Mouse (Mus musculus): ENCODE data around the gene Dgkd. TPM values are rescaled to one million over a fixed set of nuclear protein-coding genes. Genes with fewer than 3 reads are reported as not detected.
"Not testable (repeated sequence)": the region's sequence is repeated elsewhere in the genome, so short reads cannot be mapped to it uniquely, and the experiment has no call there.

Gene Dgkd
- polyA plus RNA-seq, 1 experiment = 47.1 TPM

DNA sequence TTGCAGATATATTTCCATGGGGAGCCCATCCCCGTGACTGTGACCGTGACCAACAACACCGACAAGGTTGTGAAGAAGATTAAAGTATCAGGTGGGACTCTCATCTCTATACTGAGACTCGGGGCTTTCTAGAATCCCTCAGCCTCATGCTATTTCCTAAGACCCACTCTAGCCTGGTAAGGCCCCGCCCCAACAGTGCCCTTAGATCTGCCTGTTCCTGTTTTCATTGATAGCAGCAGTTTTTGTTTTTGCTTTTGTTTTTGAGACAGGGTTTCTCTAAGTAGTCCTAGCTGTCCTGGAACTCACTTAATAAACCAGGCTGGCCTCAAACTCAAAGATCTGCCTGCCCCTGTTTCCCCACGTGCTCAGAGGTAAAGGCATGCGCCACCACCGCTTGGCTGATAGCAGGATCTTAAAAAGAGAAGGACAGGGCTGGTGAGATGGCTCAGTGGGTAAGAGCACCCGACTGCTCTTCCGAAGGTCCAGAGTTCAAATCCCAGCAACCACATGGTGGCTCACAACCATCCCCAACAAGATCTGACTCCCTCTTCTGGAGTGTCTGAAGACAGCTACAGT, 28.6 kb upstream of the Dgkd start:
- WGBS = 89% methylated on average over 10 of the region's 10 CpGs

DNA sequence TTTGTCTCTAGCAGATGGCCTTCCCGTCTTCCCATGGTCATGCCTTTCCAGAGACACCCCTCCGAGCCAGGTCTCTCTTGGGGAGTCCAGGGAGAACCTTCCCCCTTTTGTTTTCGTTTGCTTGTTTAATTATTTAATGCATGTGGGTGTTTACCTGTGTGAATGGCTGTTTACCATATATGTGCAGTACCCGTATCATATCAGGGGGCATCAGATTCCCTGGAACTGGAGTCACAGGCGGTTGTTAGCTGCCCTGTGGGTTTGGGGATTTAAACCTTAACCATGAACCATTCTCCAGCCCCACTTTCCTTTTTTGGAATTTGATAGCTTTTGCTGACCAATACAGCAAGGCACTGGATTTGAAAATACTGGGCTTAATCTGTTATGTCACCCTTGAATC, 27.8 kb upstream of the Dgkd start:
- no peaks in the 10 kb centered on the region for H3K36me3 ChIP-seq (ENCODE audit: control insufficient read depth, insufficient read depth, low read length)
- H3K27ac ChIP-seq (ENCODE audit: insufficient read depth, low read depth, low read length) = no peak overlapping the region
- TF ChIP-seq CTCF (IDR thresholded peaks at IDR 0.05; ENCODE audit: extremely low read depth, insufficient read length, insufficient replicate concordance, low read depth, low read length) (no peak), POLR2A (IDR thresholded peaks at IDR 0.05; ENCODE audit: low read depth, low read length) (no peak)
- H3K27me3 ChIP-seq (ENCODE audit: control insufficient read depth, insufficient read depth, low read length) = no peaks in the 10 kb centered on the region
- H3K4me3 ChIP-seq (ENCODE audit: low read depth, low read length) = no peak overlapping the region
- 91% methylated on average over 5 of the region's 5 CpGs for WGBS
- no peaks in the 10 kb centered on the region; the same call in 1 of the 2 replicates for H3K4me1 ChIP-seq (ENCODE audit: control insufficient read depth, insufficient read depth, insufficient read length, low read length)

More for the DNA sequence above, 28.6 kb upstream of the Dgkd start:
- H3K36me3 ChIP-seq (ENCODE audit: control insufficient read depth, insufficient read depth, low read length) = no peaks in the 10 kb centered on the region
- H3K4me3 ChIP-seq (ENCODE audit: low read depth, low read length) = no peak overlapping the region
- H3K4me1 ChIP-seq (ENCODE audit: control insufficient read depth, insufficient read depth, insufficient read length, low read length) = no peaks in the 10 kb centered on the region; the same call in 1 of the 2 replicates
- TF ChIP-seq CTCF (IDR thresholded peaks at IDR 0.05; ENCODE audit: extremely low read depth, insufficient read length, insufficient replicate concordance, low read depth, low read length) = no peak
- TF ChIP-seq POLR2A (IDR thresholded peaks at IDR 0.05; ENCODE audit: low read depth, low read length) = no peak
- H3K27me3 ChIP-seq (ENCODE audit: control insufficient read depth, insufficient read depth, low read length) = no peaks in the 10 kb centered on the region
- H3K27ac ChIP-seq (ENCODE audit: insufficient read depth, low read depth, low read length) = no peak overlapping the region

DNA sequence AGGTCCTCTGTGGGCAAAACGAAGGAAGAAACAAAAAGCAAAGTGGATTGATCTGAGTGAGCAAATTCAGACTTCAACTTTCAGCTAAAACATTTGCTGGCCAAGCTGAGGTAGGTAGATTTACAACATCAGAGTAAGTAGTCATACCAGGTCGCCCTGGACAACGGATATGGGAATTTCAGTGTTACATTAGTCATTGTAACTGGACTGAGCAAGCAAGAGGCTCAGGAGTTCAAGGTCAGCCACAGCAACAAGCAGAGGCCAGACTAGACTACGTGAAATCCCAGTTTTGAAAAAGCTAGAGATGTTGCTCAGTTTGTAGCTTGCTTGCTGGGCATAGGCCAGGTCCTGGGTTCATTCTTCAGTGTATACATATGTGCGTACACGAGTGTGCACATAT, 27.1 kb upstream of the Dgkd start:
- no peaks in the 10 kb centered on the region for H3K36me3 ChIP-seq (ENCODE audit: control insufficient read depth, insufficient read depth, low read length)
- H3K4me1 ChIP-seq (ENCODE audit: control insufficient read depth, insufficient read depth, insufficient read length, low read length) = no peaks in the 10 kb centered on the region; the same call in 1 of the 2 replicates
- H3K4me3 ChIP-seq (ENCODE audit: low read depth, low read length) = no peak overlapping the region
- H3K27ac ChIP-seq (ENCODE audit: insufficient read depth, low read depth, low read length) = no peak overlapping the region
- TF ChIP-seq POLR2A (IDR thresholded peaks at IDR 0.05; ENCODE audit: low read depth, low read length) (no peak), CTCF (IDR thresholded peaks at IDR 0.05; ENCODE audit: extremely low read depth, insufficient read length, insufficient replicate concordance, low read depth, low read length) (no peak)
- H3K27me3 ChIP-seq (ENCODE audit: control insufficient read depth, insufficient read depth, low read length) = no peaks in the 10 kb centered on the region
- 87% methylated on average over 6 of the region's 6 CpGs for WGBS

GRCm38 (mm10) chr1:87826474-87826873, 26.6 kb upstream of the Dgkd start:
- WGBS = 80% methylated on average over 2 of the region's 2 CpGs
- H3K4me3 ChIP-seq (ENCODE audit: low read depth, low read length) = no peak overlapping the region
- TF ChIP-seq POLR2A (IDR thresholded peaks at IDR 0.05; ENCODE audit: low read depth, low read length) (no peak), CTCF (IDR thresholded peaks at IDR 0.05; ENCODE audit: extremely low read depth, insufficient read length, insufficient replicate concordance, low read depth, low read length) (no peak)

DNA sequence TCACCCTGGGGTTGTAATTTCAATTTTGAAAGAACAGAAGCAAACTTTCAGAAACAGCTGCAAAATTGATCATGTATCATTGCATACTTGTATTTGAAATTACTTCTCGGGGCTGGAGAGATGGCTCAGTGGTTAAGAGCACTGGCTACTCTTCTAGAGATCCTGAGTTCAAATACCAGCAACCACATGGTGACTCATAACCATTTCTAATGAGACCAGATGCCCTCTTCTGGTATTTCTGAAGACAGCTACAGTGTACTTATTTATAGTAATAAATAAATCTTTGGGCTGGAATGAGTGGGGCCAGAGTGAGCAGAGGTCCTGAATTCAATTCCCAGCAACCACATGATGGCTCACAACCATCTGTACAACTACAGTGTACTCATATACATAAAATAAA, 25.6 kb upstream of the Dgkd start:
- not testable (repeated sequence) for H3K4me1 ChIP-seq (ENCODE audit: control insufficient read depth, insufficient read depth, insufficient read length, low read length); H3K4me3 ChIP-seq (ENCODE audit: low read depth, low read length); H3K36me3 ChIP-seq (ENCODE audit: control insufficient read depth, insufficient read depth, low read length); H3K27ac ChIP-seq (ENCODE audit: insufficient read depth, low read depth, low read length); H3K27me3 ChIP-seq (ENCODE audit: control insufficient read depth, insufficient read depth, low read length)
- WGBS = 77% methylated on average over 1 of the region's 1 CpGs

More at GRCm38 (mm10) chr1:87826474-87826873, 26.6 kb upstream of the Dgkd start:
- no peaks in the 10 kb centered on the region for H3K36me3 ChIP-seq (ENCODE audit: control insufficient read depth, insufficient read depth, low read length)
- H3K27me3 ChIP-seq (ENCODE audit: control insufficient read depth, insufficient read depth, low read length) = no peaks in the 10 kb centered on the region
- H3K27ac ChIP-seq (ENCODE audit: insufficient read depth, low read depth, low read length) = no peak overlapping the region
- H3K4me1 ChIP-seq (ENCODE audit: control insufficient read depth, insufficient read depth, insufficient read length, low read length) = no peaks in the 10 kb centered on the region; the same call in 1 of the 2 replicates

DNA sequence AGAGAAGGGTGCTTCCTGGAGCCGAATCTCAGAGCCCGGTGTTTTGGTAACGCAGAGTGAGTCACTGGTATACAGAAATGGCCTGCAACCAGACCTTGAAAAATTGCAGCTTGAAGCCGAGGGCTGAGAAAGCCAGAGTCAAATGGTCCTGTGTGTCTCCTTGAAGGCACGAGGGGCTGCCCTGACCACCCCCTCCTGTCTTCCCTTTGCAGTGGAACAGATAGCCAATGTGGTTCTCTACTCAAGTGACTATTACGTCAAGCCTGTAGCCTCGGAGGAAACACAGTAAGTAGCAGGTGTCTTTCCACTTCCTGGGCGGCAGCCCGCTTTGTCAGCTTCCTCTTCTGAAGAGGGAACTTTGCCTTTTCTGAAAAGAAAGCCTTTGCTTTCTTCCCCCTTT, 24.9 kb upstream of the Dgkd start:
- Histone ChIP-seq H3K27ac (ENCODE audit: insufficient read depth, low read depth, low read length) (peak overlapping the region; percentile 79), H3K4me3 (ENCODE audit: low read depth, low read length) (no peak overlapping the region), H3K36me3 (ENCODE audit: control insufficient read depth, insufficient read depth, low read length) (no peaks in the 10 kb centered on the region), H3K27me3 (ENCODE audit: control insufficient read depth, insufficient read depth, low read length) (no peaks in the 10 kb centered on the region), H3K4me1 (ENCODE audit: control insufficient read depth, insufficient read depth, insufficient read length, low read length) (no peaks in the 10 kb centered on the region; the same call in 1 of the 2 replicates)
- TF ChIP-seq POLR2A (IDR thresholded peaks at IDR 0.05; ENCODE audit: low read depth, low read length) = no peak
- no peak for TF ChIP-seq CTCF (IDR thresholded peaks at IDR 0.05; ENCODE audit: extremely low read depth, insufficient read length, insufficient replicate concordance, low read depth, low read length)
- WGBS = 67% methylated on average over 9 of the region's 9 CpGs

DNA sequence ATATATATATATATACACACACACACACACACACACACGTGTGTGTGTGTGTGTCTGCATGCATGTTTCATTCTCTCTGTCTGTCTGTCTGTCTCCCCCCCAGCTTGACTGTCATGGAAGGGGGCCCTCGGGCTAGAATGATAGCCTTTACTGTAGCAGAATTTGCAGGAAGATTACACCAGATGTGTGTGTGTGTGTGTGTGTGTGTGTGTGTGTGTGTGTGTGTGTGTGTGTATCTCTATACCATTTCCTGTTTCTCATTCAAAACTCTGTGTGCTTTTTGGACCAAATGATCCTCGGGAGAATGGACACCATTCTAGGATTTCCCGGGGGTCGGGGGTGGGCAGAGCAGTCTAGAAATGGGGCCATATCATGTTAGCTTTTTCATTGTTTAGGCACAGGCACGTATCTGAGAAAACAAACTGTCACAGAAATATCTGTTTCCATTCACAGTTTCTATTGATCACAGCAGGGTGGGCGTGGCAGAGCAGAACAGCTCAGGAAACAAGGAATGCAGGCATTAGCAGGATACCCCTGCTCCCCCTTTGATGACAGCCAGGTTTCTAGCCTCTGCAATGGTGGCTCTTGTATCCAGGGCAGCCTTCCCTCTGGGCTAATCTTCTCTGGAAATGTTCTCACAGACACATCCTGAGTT, 24.0 kb upstream of the Dgkd start:
- H3K27me3 ChIP-seq (ENCODE audit: control insufficient read depth, insufficient read depth, low read length) = no peaks in the 10 kb centered on the region
- WGBS = 43% methylated on average over 7 of the region's 7 CpGs
- no peaks in the 10 kb centered on the region for H3K36me3 ChIP-seq (ENCODE audit: control insufficient read depth, insufficient read depth, low read length)
- H3K4me1 ChIP-seq (ENCODE audit: control insufficient read depth, insufficient read depth, insufficient read length, low read length) = no peaks in the 10 kb centered on the region; the same call in 1 of the 2 replicates
- no peak overlapping the region for H3K4me3 ChIP-seq (ENCODE audit: low read depth, low read length)
- peak overlapping the region; percentile 85 for H3K27ac ChIP-seq (ENCODE audit: insufficient read depth, low read depth, low read length)
- TF ChIP-seq CTCF (IDR thresholded peaks at IDR 0.05; ENCODE audit: extremely low read depth, insufficient read length, insufficient replicate concordance, low read depth, low read length) = no peak
- TF ChIP-seq POLR2A (IDR thresholded peaks at IDR 0.05; ENCODE audit: low read depth, low read length) = no peak

Data from small intestine, adult 2 months (tissue).